Mouse (Mus musculus) erythroblast, adult 5-6 weeks (primary cell): ENCODE measurements around the gene Fam196b. TPM values are rescaled to one million over a fixed set of nuclear protein-coding genes. Genes with fewer than 3 reads are reported as not detected.

ENCODE experiments used
- total RNA-seq, 2 experiments: library from RNA; stranded (forward) in 1 of 2; stranded (reverse) in 1 of 2; fragments of 150-400 nt in 1 of 2; fragments of 200-764, 138-1000 nt in 1 of 2; gene quantifications; 2 replicates each; pipeline versions ENCODE4 v1.2.3 to v1.2.4; 2015 to 2017; ENCODE audit warnings: low replicate concordance in 2 of 2

Fam196b gene
- total RNA-seq, 2 experiments from 2014 or later: not detected

Other genes with a start within 250 kb of the Fam196b start
- gene 4930469K13Rik, start 216.3 kb upstream of the Fam196b start, total RNA-seq (2015; ENCODE audit: low replicate concordance): not detected in 2 replicates
- not detected in 2 replicates for gene 4930469K13Rik, start 216.3 kb upstream of the Fam196b start, total RNA-seq (2017; ENCODE audit: low replicate concordance)
- not detected in 2 replicates for gene Foxi1, start 106.7 kb upstream of the Fam196b start, total RNA-seq (2015; ENCODE audit: low replicate concordance)
- not detected in 2 replicates for gene Foxi1, start 106.7 kb upstream of the Fam196b start, total RNA-seq (2017; ENCODE audit: low replicate concordance)